Mouse (Mus musculus) lung, embryonic 14.5 days (tissue): ENCODE measurements at regions not wholly inside any gene's neighbourhood (a gene's known extent, or its start where the extent isn't known, plus 50 kb on each side); places are given as distances from the start of the nearest gene placed in this dataset.

ENCODE experiments used
- ATAC-seq: fragments of 200-750 bp; cut with Nextera tagmentation; 2 replicates; pipeline ENCODE4 v1.8.0; 2017; ENCODE audit warnings: mild to moderate bottlenecking, moderate TSS enrichment, moderate library complexity; ENCODE audit not compliant: insufficient read depth
- DNase-seq: peaks from one replicate; pipeline ENCODE4 v3.0.0-alpha.2; 2015
- H3K27ac ChIP-seq: fragments of 300-500 bp; sonication (generic); 2 replicates; pipeline ENCODE4 v1.5.1; 2014; ENCODE audit warnings: low read depth, mild to moderate bottlenecking, moderate library complexity
- H3K27me3 ChIP-seq: fragments of 300-500 bp; sonication (generic); 2 replicates; pipeline ENCODE4 v1.6.1; 2014; ENCODE audit warnings: low read length, control low read depth; ENCODE audit not compliant: insufficient read depth
- H3K36me3 ChIP-seq: fragments of 300-500 bp; sonication (generic); 2 replicates; pipeline ENCODE4 v1.6.1; 2014; ENCODE audit warnings: control low read depth; ENCODE audit not compliant: insufficient read depth
- H3K4me1 ChIP-seq: fragments of 300-500 bp; sonication (generic); 2 replicates; pipeline ENCODE4 v1.6.1; 2014; ENCODE audit warnings: antibody characterized with exemption, control low read depth; ENCODE audit not compliant: insufficient read depth
- H3K4me2 ChIP-seq: fragments of 300-500 bp; sonication (generic); 2 replicates; pipeline ENCODE4 v1.6.1; 2014; ENCODE audit warnings: mild to moderate bottlenecking
- H3K4me3 ChIP-seq: fragments of 300-500 bp; sonication (generic); 2 replicates; pipeline ENCODE4 v1.5.1; 2014; ENCODE audit warnings: low read depth, low read length
- H3K9ac ChIP-seq: fragments of 300-500 bp; sonication (generic); 2 replicates; pipeline ENCODE4 v1.6.1; 2014
- H3K9me3 ChIP-seq: fragments of 300-500 bp; sonication (generic); 2 replicates; pipeline ENCODE4 v1.6.1; 2016; ENCODE audit warnings: low read depth, low read length, control low read depth
- CTCF ChIP-seq: IDR thresholded peaks from 2 replicates; pipeline ENCODE4 v1.5.1; 2016; ENCODE audit warnings: antibody characterized with exemption, low read depth
- WGBS: fragments of 180-500 bp; shearing (Covaris S2); extraction: QIAGEN DNeasy Blood & Tissue Kit; methylation state at CpG from one replicate; pipeline ENCODE4 v1.1.7; 2014; 5-methylcytosine and 5-hydroxymethylcytosine counted together

DNA sequence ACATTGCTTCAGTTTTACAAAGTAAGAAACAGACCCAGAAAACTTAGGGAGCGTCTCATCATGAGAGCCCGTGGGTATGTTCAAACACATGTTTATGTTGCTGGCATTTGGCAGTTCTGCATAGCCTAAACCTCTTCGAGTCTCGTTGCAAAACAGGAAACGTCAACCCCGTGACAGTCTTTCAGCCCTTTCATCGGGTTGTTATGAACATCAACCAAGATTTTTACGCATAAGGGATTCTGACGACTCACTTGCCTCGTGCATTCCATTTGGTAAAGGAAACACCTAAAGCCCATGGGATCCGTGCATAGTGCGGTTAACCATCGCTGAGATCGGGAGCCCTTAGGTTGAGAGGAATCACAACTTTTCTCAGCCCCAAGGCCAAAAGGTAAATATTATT, 115.7 kb downstream of the Gpam start:
- no peak overlapping the region for H3K4me3 ChIP-seq
- ATAC-seq = no peak
- H3K9me3 ChIP-seq = no peaks in the 10 kb centered on the region
- no peak overlapping the region for H3K27ac ChIP-seq
- no peak for DNase-seq
- 85% methylated on average over 14 of the region's 14 CpGs for WGBS
- H3K27me3 ChIP-seq = no peaks in the 10 kb centered on the region
- no peaks in the 10 kb centered on the region for H3K36me3 ChIP-seq
- H3K4me1 ChIP-seq = no peaks in the 10 kb centered on the region
- no peak overlapping the region for H3K4me2 ChIP-seq
- no peak overlapping the region for H3K9ac ChIP-seq
- TF ChIP-seq CTCF = no peak

DNA sequence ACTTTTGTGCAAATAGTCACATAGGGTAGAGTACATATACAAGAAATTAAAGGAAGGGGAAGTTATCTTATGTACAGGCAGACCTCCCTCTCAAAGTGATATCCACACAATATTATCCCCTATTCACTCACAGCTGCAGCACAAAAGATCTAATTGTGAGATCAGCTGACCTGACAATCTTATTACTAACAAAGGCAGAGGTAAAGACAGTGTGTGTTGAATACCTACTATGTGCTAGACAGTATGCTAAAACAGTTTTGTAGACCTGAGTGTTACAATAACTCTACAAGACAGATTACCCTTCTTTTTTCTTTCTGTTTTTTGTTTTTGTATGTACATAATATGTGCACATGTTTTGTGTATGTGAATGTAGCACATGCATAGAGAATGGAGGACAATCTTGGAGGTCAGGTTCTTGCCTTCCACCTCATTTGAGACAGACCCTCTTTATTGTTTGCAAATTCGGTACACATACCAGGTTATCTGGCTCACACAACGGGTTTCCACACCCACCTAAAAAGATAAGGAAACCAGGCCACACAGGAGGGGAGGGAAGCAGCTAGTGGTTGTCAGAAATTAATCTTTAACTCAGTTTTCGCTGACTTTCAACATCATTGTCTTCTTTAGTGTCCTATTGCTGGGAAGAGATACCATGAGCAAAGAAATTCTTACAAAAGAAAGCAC, 118.4 kb downstream of the Gpam start:
- no peak for TF ChIP-seq CTCF
- no peak overlapping the region for H3K27ac ChIP-seq
- no peaks in the 10 kb centered on the region for H3K36me3 ChIP-seq
- no peaks in the 10 kb centered on the region for H3K9me3 ChIP-seq
- ATAC-seq (no peak), DNase-seq (no peak)
- H3K9ac ChIP-seq = no peak overlapping the region
- H3K27me3 ChIP-seq = no peaks in the 10 kb centered on the region
- no peak overlapping the region for H3K4me2 ChIP-seq
- H3K4me3 ChIP-seq = no peak overlapping the region
- WGBS = 56% methylated on average over 3 of the region's 3 CpGs
- no peaks in the 10 kb centered on the region for H3K4me1 ChIP-seq

DNA sequence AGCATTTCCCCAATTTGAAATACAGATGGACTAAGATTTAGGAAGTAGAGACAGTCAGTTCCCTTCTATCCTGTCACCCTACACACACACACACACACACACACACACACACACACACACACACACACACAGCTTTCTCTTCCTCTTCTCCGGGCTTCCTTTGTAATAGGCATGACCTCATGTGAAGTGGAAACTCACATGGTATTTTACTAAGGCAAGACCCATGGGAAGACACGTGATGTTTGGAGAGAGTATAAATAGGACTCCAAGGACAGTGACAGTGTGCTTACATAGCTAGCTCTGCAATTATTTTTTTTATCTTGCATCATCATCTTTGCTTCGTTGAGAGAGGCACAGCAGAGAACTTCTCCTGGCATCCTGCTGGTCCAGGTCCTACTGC, 137.1 kb downstream of the Gpam start:
- TF ChIP-seq CTCF = no peak
- 59% methylated on average over 3 of the region's 3 CpGs for WGBS

DNA sequence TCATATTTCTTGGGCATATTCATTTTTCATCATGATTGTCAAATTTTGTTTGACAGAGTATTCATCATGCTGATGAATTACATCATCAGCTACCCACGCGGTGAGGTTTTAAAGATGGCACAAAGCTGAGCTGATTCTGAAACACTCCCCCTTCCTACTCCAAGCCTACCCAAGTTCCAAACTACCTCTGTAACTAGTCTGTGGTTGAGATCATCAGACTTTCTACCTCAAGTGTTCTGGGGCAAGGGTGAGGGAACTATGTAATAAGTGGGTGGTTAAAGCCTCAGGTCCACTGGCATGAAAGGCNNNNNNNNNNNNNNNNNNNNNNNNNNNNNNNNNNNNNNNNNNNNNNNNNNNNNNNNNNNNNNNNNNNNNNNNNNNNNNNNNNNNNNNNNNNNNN, 142.5 kb downstream of the Gpam start:
- Histone ChIP-seq H3K4me2 (no peak overlapping the region), H3K27ac (no peak overlapping the region), H3K27me3 (no peaks in the 10 kb centered on the region), H3K9ac (no peak overlapping the region), H3K4me3 (no peak overlapping the region), H3K9me3 (no peaks in the 10 kb centered on the region), H3K36me3 (no peaks in the 10 kb centered on the region), H3K4me1 (no peaks in the 10 kb centered on the region)
- ATAC-seq = no peak
- 71% methylated on average over 2 of the region's 2 CpGs for WGBS
- TF ChIP-seq CTCF = no peak
- DNase-seq = no peak

More for the DNA sequence above, 137.1 kb downstream of the Gpam start:
- Histone ChIP-seq H3K9me3 (no peaks in the 10 kb centered on the region), H3K4me3 (no peak overlapping the region), H3K4me2 (no peak overlapping the region), H3K27ac (no peak overlapping the region), H3K9ac (no peak overlapping the region), H3K4me1 (no peaks in the 10 kb centered on the region), H3K36me3 (no peaks in the 10 kb centered on the region), H3K27me3 (no peaks in the 10 kb centered on the region)
- ATAC-seq (no peak), DNase-seq (no peak)

DNA sequence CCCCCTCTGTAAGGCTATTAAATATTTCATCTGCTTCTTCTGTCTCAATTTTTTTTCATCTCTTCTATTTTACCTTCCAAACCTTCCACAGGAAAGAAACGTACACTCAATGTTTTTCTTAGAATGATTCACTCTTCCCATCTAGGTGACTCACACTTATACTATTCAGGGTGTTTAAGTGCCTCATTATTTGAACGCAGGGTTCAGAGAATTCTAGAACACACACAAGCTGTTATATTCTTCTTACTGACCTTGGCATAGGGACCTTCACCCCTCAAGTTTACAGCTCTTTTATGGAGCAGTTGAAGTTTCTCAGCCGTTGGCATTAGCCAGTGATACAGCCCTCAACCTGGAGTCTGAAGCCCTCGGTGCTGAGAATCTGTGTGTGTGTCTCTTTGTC, 144.2 kb downstream of the Gpam start:
- Histone ChIP-seq H3K4me1 (no peaks in the 10 kb centered on the region), H3K4me3 (no peak overlapping the region), H3K4me2 (no peak overlapping the region), H3K27ac (no peak overlapping the region), H3K9me3 (no peaks in the 10 kb centered on the region), H3K9ac (no peak overlapping the region), H3K36me3 (no peaks in the 10 kb centered on the region), H3K27me3 (no peaks in the 10 kb centered on the region)
- no peak for TF ChIP-seq CTCF
- WGBS = 38% methylated on average over 4 of the region's 4 CpGs
- ATAC-seq (no peak), DNase-seq (peak; percentile 3)

DNA sequence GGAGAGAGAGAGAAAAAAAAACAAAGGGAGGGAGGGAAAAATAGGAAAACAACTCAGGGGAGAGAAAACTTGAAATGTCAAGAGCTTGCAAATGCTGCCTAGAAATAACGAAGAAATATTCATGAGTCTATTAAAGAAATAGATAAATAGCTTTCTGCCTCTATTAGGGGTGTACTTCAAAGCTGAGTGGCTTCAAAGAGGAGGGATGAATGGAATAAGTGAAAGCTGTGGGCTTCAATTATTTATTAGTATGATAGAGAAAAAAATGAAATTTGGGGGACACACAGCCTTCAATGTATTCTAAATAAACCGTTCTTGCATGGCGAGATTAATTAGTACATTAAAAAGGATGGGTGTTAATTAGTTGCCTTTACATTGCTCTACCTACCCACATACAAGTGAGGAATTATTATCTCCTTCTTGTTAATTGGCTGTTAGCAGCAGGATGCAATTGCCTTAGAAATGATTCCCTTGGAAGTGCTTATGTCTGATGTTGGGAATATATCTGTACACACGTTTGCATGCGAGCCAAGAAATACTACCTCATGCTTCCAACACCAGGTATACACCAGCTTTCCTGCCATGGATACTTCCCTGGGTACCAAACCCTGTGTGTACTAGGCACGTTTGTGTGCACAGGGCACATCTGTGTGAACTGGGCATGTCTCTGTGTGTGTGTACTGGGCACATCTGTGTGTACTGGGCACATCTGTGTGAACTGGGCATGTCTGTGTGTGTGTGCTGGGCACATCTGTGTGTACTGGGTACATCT, 155.4 kb downstream of the Gpam start:
- WGBS = 80% methylated on average over 6 of the region's 6 CpGs
- no peak for ATAC-seq
- no peak overlapping the region for H3K4me3 ChIP-seq

DNA sequence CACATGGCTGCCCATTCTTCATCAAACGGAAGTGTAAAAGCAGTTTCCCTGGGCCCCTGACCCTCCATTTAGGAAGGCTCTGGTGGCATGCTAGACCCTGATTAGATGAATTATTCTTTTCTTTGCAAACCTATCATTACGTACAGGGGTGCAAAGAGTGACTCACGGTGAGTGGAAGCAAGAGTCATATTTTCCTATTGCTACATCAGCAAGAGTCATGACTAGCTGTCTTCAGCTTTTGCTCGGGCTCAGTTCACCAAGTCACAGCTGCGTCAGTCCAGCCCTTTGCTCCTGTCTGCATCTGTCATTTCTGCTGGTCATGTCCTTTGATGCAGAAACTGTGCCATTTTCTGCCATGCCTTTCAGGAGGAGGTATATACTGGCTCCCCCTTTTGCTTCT, 168.7 kb downstream of the Gpam start:
- no peak for TF ChIP-seq CTCF
- H3K27ac ChIP-seq = no peak overlapping the region
- WGBS = 75% methylated on average over 5 of the region's 5 CpGs
- no peaks in the 10 kb centered on the region for H3K9me3 ChIP-seq
- no peak overlapping the region for H3K4me3 ChIP-seq
- no peaks in the 10 kb centered on the region for H3K27me3 ChIP-seq
- no peak overlapping the region for H3K4me2 ChIP-seq
- H3K36me3 ChIP-seq = no peaks in the 10 kb centered on the region
- no peaks in the 10 kb centered on the region for H3K4me1 ChIP-seq
- H3K9ac ChIP-seq = no peak overlapping the region
- ATAC-seq (no peak), DNase-seq (no peak)

More for the DNA sequence above, 155.4 kb downstream of the Gpam start:
- Histone ChIP-seq H3K9me3 (no peaks in the 10 kb centered on the region), H3K4me1 (no peaks in the 10 kb centered on the region), H3K27me3 (no peaks in the 10 kb centered on the region), H3K27ac (no peak overlapping the region), H3K9ac (no peak overlapping the region), H3K4me2 (no peak overlapping the region), H3K36me3 (no peaks in the 10 kb centered on the region)
- DNase-seq = no peak
- TF ChIP-seq CTCF = no peak
